Mouse (Mus musculus) hindbrain, embryonic 14.5 days (tissue): Measurements from ENCODE around the gene Cpa4. TPM values are rescaled to one million over a fixed set of nuclear protein-coding genes. Genes with fewer than 3 reads are reported as not detected.

Experiments
- ATAC-seq: fragments of 200-750 bp; cut with Nextera tagmentation; 2 replicates; pipeline ENCODE4 v1.8.0; 2017; ENCODE audit warnings: moderate number of reproducible peaks, mild to moderate bottlenecking, moderate TSS enrichment, moderate library complexity; ENCODE audit not compliant: low FRiP score
- DNase-seq: peaks from one replicate; pipeline ENCODE4 v3.0.0-alpha.2; 2015; ENCODE audit warnings: low spot score
- H3K27ac ChIP-seq: fragments of 300-500 bp; sonication (generic); 2 replicates; pipeline ENCODE4 v1.5.1; 2014; ENCODE audit warnings: mild to moderate bottlenecking, moderate library complexity
- H3K27me3 ChIP-seq: fragments of 300-500 bp; sonication (generic); 2 replicates; pipeline ENCODE4 v1.6.1; 2014; ENCODE audit warnings: mild to moderate bottlenecking, low read length, mixed read lengths; ENCODE audit not compliant: control insufficient read depth, insufficient read depth
- H3K36me3 ChIP-seq: fragments of 300-500 bp; sonication (generic); replicated peaks from 2 replicates; pipeline ENCODE4 v1.6.1; 2014; ENCODE audit not compliant: control insufficient read depth, insufficient read depth
- H3K4me1 ChIP-seq: fragments of 300-500 bp; sonication (generic); replicated peaks from 2 replicates; pipeline ENCODE4 v1.6.1; 2014; ENCODE audit warnings: antibody characterized with exemption, low read length, mixed read lengths; ENCODE audit not compliant: control insufficient read depth, insufficient read depth
- H3K4me2 ChIP-seq: fragments of 300-500 bp; sonication (generic); replicated peaks from 2 replicates; pipeline ENCODE4 v1.6.1; 2014; ENCODE audit warnings: mild to moderate bottlenecking, moderate library complexity
- H3K4me3 ChIP-seq: fragments of 300-500 bp; sonication (generic); replicated peaks from 2 replicates; pipeline ENCODE4 v1.5.1; 2014; ENCODE audit warnings: mild to moderate bottlenecking, low read length
- H3K9ac ChIP-seq: fragments of 300-500 bp; sonication (generic); 2 replicates; pipeline ENCODE4 v1.6.1; 2014
- H3K9me3 ChIP-seq: fragments of 300-500 bp; sonication (generic); 2 replicates; pipeline ENCODE4 v1.6.1; 2016; ENCODE audit warnings: low read length; ENCODE audit not compliant: control insufficient read depth
- WGBS: fragments of 180-500 bp; shearing (Covaris S2); extraction: QIAGEN DNeasy Blood & Tissue Kit; methylation state at CpG from one replicate; pipeline ENCODE4 v1.1.7; 2014; 5-methylcytosine and 5-hydroxymethylcytosine counted together
- polyA plus RNA-seq: library from polyadenylated mRNA; unstranded; fragments of >200 nt; fragmentation: Nextera tagmentation; extraction: Ambion mirVana; gene quantifications from 2 replicates; pipeline ENCODE4 v1.2.1, GENCODE M21; 2014

The Cpa4 gene
- polyA plus RNA-seq: 1.2 TPM in 2 replicates

GRCm38 (mm10) chr6:30568069-30568468 is at the start of gene Cpa4:
Cpa4 (plus strand) TSS chr6:30568369.
- no peak for DNase-seq
- Histone ChIP-seq H3K9me3 (no peaks in the 10 kb centered on the region), H3K4me2 (no peak within 1 kb of the TSS), H3K4me3 (no peak within 1 kb of the TSS), H3K9ac (no peak within 1 kb of the TSS), H3K27ac (no peak within 1 kb of the TSS), H3K36me3 (no peaks in the 10 kb centered on the region), H3K4me1 (peaks cover 4% of the 10 kb centered on the region), H3K27me3 (no peaks in the 10 kb centered on the region)
- WGBS: 71% methylated on average over 5 of the region's 5 CpGs
- no peak for ATAC-seq

GRCm38 (mm10) chr6:30520400-30520799 is 47.8 kb upstream of the Cpa4 start:
- no peaks in the 10 kb centered on the region for H3K4me1 ChIP-seq
- no peak for ATAC-seq
- no peaks in the 10 kb centered on the region for H3K9me3 ChIP-seq
- no peak overlapping the region for H3K9ac ChIP-seq
- no peak overlapping the region for H3K4me3 ChIP-seq
- DNase-seq: no peak
- 68% methylated on average over 11 of the region's 11 CpGs for WGBS
- no peak overlapping the region for H3K27ac ChIP-seq
- no peaks in the 10 kb centered on the region for H3K27me3 ChIP-seq
- H3K4me2 ChIP-seq: no peak overlapping the region
- H3K36me3 ChIP-seq: no peaks in the 10 kb centered on the region

GRCm38 (mm10) chr6:30525456-30526332 is 42.5 kb upstream of the Cpa4 start:
- no peaks in the 10 kb centered on the region for H3K36me3 ChIP-seq
- WGBS: 52% methylated on average over 7 of the region's 7 CpGs
- H3K9me3 ChIP-seq: no peaks in the 10 kb centered on the region
- DNase-seq: no peak
- H3K4me3 ChIP-seq: no peak overlapping the region
- peaks cover 11% of the 10 kb centered on the region; the same call in 1 of the 2 replicates for H3K4me1 ChIP-seq
- no peak overlapping the region for H3K27ac ChIP-seq
- no peak overlapping the region for H3K9ac ChIP-seq
- H3K4me2 ChIP-seq: no peak overlapping the region
- no peaks in the 10 kb centered on the region for H3K27me3 ChIP-seq
- ATAC-seq: no peak

- H3K4me3 ChIP-seq: no peak overlapping the region
- DNase-seq (peak; percentile 50), ATAC-seq (peak; percentile 65; the same call in 1 of the 2 replicates)
- H3K27ac ChIP-seq: peak overlapping the region; percentile 71
- peak overlapping the region; percentile 12; the same call in 1 of the 2 replicates for H3K9ac ChIP-seq
- WGBS: 11% methylated on average over 19 of the region's 19 CpGs
- H3K4me1 ChIP-seq: peaks cover 11% of the 10 kb centered on the region; the same call in 1 of the 2 replicates
- H3K36me3 ChIP-seq: no peaks in the 10 kb centered on the region
- no peaks in the 10 kb centered on the region for H3K27me3 ChIP-seq
- peak overlapping the region; percentile 43 for H3K4me2 ChIP-seq
- H3K9me3 ChIP-seq: no peaks in the 10 kb centered on the region
Observed at GRCm38 (mm10) chr6:30526586-30527515, 41.3 kb upstream of the Cpa4 start.

DNA sequence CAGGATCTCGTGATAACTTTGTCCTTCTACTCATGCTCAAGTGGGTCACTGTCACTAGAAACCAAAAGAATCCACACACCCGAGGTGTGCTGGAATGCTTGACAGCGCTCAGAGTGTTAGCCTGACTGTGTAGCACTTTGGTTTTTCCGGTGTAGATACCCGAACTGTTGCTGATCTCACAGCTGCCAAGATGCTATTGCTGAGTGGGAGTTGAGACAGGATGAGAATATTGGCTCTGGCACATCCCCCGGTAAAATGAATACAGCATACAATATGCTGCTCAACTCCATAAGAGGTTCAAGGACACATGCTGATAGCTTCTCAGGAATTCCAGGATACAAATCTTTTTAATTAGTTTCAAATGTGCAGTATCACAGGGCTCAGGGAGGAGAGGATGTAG is 39.4 kb upstream of the Cpa4 start:
- WGBS: 76% methylated on average over 6 of the region's 6 CpGs

GRCm38 (mm10) chr6:30535340-30535739 is 32.8 kb upstream of the Cpa4 start:
- Histone ChIP-seq H3K4me3 (no peak overlapping the region), H3K4me2 (no peak overlapping the region), H3K9ac (no peak overlapping the region), H3K36me3 (no peaks in the 10 kb centered on the region), H3K4me1 (no peaks in the 10 kb centered on the region), H3K27me3 (no peaks in the 10 kb centered on the region), H3K9me3 (no peaks in the 10 kb centered on the region), H3K27ac (no peak overlapping the region)
- 45% methylated on average over 3 of the region's 3 CpGs for WGBS
- ATAC-seq (no peak), DNase-seq (no peak)

More for the DNA sequence above, 39.4 kb upstream of the Cpa4 start:
- ATAC-seq (no peak), DNase-seq (no peak)
- no peaks in the 10 kb centered on the region for H3K9me3 ChIP-seq
- H3K4me2 ChIP-seq: no peak overlapping the region
- H3K4me3 ChIP-seq: no peak overlapping the region
- no peaks in the 10 kb centered on the region for H3K36me3 ChIP-seq
- peaks cover 11% of the 10 kb centered on the region; the same call in 1 of the 2 replicates for H3K4me1 ChIP-seq
- no peak overlapping the region for H3K9ac ChIP-seq
- no peaks in the 10 kb centered on the region for H3K27me3 ChIP-seq
- H3K27ac ChIP-seq: no peak overlapping the region

DNA sequence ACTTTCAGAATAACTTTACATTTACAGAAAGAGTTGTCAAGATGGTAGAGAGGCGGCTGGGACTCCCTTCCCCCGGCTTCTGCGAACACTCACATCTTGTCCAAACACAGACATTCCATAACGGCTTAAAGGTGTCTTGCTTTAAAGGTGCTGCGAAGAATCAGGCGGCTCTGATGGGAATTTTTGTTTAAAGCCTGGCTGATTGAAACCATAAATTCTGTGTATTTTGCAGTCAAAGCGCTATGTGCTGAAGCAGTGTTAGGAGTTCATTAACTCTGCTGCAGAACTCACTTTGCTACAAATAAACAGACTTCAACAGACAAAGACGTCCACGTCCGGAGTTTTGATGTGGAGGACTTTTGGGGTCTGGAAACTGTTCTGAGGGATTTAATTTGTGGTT is 29.9 kb upstream of the Cpa4 start:
- H3K36me3 ChIP-seq: no peaks in the 10 kb centered on the region
- no peak overlapping the region for H3K27ac ChIP-seq
- H3K4me3 ChIP-seq: no peak overlapping the region
- ATAC-seq: no peak
- DNase-seq: no peak
- no peak overlapping the region for H3K4me2 ChIP-seq
- no peak overlapping the region for H3K9ac ChIP-seq
- 69% methylated on average over 10 of the region's 10 CpGs for WGBS
- H3K27me3 ChIP-seq: no peaks in the 10 kb centered on the region
- H3K4me1 ChIP-seq: no peaks in the 10 kb centered on the region
- H3K9me3 ChIP-seq: no peaks in the 10 kb centered on the region

GRCm38 (mm10) chr6:30538800-30539199 is 29.4 kb upstream of the Cpa4 start:
- Histone ChIP-seq H3K9ac (no peak overlapping the region), H3K27ac (no peak overlapping the region), H3K4me2 (no peak overlapping the region), H3K4me1 (no peaks in the 10 kb centered on the region), H3K27me3 (no peaks in the 10 kb centered on the region), H3K9me3 (no peaks in the 10 kb centered on the region), H3K4me3 (no peak overlapping the region), H3K36me3 (no peaks in the 10 kb centered on the region)
- no peak for DNase-seq
- ATAC-seq: no peak
- 85% methylated on average over 5 of the region's 5 CpGs for WGBS
